Mouse (Mus musculus): ENCODE results near the gene Rnase12.

DNA sequence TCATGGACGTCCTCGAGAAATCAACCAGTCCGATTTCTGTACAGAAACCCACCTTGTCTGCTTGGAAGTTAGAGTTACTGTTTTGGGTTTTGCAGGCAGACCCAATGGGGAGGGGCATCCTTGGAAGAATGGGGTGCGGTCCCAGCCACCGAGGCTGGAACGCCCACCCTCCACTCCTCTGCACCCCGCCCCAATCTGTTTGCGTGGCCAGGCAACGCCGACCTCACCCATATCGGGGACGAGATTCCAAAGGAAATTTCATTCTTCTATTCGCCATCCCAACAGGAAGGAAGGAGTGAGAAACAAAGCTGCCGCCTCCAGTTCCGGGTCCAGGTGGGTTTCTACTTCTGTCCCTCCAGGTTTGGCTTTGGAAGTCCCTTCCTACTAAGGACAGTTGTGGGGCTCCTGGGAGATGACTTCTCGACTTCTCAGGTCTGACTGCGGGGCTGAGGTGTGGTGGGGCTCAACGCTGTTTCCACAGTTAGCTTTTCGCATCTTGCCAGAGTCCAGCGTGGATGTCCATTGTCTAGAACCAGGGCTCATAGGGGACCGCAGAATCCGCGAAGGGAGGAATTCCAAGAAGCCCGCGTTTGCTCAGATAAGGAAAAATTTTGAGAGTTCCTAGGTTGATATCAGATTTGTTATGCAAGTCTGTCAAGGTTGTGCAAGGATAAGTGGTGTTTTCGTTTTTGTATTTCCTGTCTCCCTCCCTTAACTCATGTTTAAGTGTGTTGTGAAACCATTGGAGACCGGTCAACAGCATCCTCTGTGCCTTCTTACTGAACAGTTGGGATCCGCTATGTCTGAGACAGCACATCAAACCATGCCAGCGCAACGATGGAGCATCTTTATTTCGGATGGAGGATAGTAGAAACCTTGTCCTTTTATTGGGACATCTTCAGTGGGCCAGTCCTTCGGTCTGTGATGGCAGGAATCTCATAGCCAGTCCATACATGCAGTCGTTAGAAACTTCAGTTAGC, 33.8 kb upstream of the Rnase12 start, which contains the start of the genes Rnase4 and Ang:
- TF ChIP-seq CTCF (IDR thresholded peaks at IDR 0.05; ENCODE audit: control insufficient read depth, insufficient read depth, insufficient replicate concordance, low read depth, low read length): no peak
- TF ChIP-seq POLR2A (IDR thresholded peaks at IDR 0.05; ENCODE audit: control insufficient read depth, low read depth, low read length): no peak
